Mouse (Mus musculus) macrophage (primary cell): ENCODE results near the gene Cplx2. TPM values are rescaled to one million over a fixed set of nuclear protein-coding genes. Genes with fewer than 3 reads are reported as not detected.

Experiments
- H3K27ac ChIP-seq: fragments of 350-480 bp; formaldehyde crosslinking; 2 replicates; pipeline ENCODE4 v1.9.0; 2021
- H3K36me3 ChIP-seq: fragments of 350-480 bp; formaldehyde crosslinking; 2 replicates; pipeline ENCODE4 v1.9.0; 2021; ENCODE audit errors: inconsistent target
- H3K4me3 ChIP-seq: fragments of 350-480 bp; formaldehyde crosslinking; 2 replicates; pipeline ENCODE4 v1.9.0; 2021; ENCODE audit errors: inconsistent target
- H3K79me2 ChIP-seq: fragments of 350-480 bp; formaldehyde crosslinking; 2 replicates; pipeline ENCODE4 v1.9.0; 2021; ENCODE audit errors: inconsistent target
- WGBS: methylation state at CpG from one replicate; pipeline ENCODE4 v1.1.7; 2026; ENCODE audit warnings: inconsistent platforms; ENCODE audit not compliant: missing documents; 5-methylcytosine and 5-hydroxymethylcytosine counted together
- polyA plus RNA-seq: library from polyadenylated mRNA; stranded (reverse); fragments of 250-400 nt; gene quantifications from 3 replicates; pipeline ENCODE4 v1.2.4, GENCODE M21; 2018; ENCODE audit warnings: inconsistent platforms

Gene Cplx2
- polyA plus RNA-seq, 1 experiment from 2014 or later, result not detected

DNA sequence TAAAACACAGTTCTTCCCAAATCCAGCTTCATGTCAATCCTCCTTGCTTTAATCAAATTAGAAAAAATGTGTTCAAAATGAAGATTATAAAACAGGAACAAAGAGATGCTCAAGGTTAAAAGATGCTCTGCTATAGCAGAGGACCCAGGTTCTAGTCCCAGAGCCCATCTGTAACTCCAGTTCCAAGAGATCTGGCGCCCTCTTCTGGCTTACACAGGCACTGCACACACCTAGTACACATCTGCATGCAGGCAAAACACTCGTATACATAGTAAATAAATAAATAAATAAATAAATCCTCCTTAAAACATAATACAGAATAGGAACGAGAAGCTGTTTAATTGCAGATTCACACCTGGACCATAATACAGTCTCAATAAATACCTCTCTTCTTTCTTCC is 6.9 kb downstream of the Cplx2 start:
- Histone ChIP-seq H3K27ac (no peak overlapping the region), H3K79me2 (no peaks in the 10 kb centered on the region), H3K36me3 (no peaks in the 10 kb centered on the region), H3K4me3 (no peak overlapping the region)
- 77% methylated on average over 3 of the region's 3 CpGs for WGBS

GRCm38 (mm10) chr13:54380421-54380820 is 9.3 kb downstream of the Cplx2 start:
- Histone ChIP-seq H3K36me3 (no peaks in the 10 kb centered on the region), H3K4me3 (no peak overlapping the region), H3K79me2 (no peaks in the 10 kb centered on the region), H3K27ac (no peak overlapping the region)
- WGBS, result 86% methylated on average over 5 of the region's 5 CpGs

DNA sequence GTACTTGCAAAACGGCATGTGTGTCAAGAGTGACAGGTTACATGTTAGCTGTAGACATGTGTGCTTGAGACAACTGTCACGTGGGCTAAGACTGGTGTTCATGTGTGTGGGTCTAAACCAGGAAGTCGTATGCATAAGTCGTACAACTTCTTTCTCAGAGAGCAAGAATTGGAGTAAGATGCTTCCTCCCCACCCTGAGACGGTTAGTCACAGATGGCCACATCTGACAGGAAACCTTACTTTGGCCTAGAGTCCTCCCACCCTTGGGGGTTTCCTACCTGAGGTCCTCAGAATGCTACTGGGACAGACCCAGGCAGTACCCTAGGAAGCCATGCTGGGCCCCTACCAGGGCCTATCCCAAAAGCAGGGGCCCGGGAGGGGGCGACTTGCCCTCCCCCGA is 10.2 kb downstream of the Cplx2 start:
- no peak overlapping the region for H3K4me3 ChIP-seq
- whole genome bisulfite sequencing, result 67% methylated on average over 8 of the region's 8 CpGs
- no peak overlapping the region for H3K27ac ChIP-seq
- no peaks in the 10 kb centered on the region for H3K79me2 ChIP-seq
- H3K36me3 ChIP-seq, result no peaks in the 10 kb centered on the region

DNA sequence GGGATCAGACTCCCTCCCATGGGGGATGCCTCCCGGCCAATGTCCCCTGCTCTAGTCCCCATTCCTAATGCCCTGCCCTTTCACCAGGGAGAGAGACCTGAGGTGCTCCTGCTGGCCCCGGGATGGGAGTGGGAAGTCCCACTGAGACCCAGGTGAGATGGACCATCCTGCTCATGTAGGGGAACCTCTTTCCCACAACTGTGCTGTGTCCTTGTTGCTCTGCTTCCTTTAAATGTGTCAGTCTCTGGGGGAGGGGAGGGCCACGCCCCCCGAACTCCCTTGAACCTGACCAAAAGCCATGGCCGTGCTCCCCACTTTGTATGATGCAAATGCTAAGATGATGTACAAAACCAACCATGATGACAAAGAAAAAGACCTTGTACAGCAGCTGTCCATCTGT is 12.4 kb downstream of the Cplx2 start:
- Histone ChIP-seq H3K36me3 (no peaks in the 10 kb centered on the region), H3K79me2 (no peaks in the 10 kb centered on the region), H3K4me3 (no peak overlapping the region), H3K27ac (no peak overlapping the region)
- WGBS, result 76% methylated on average over 5 of the region's 5 CpGs

- H3K36me3 ChIP-seq, result no peaks in the 10 kb centered on the region
- 35% methylated on average over 5 of the region's 5 CpGs for WGBS
- no peak overlapping the region for H3K4me3 ChIP-seq
- no peak overlapping the region for H3K27ac ChIP-seq
- no peaks in the 10 kb centered on the region for H3K79me2 ChIP-seq
Measured at GRCm38 (mm10) chr13:54384518-54384917, 13.4 kb downstream of the Cplx2 start.

GRCm38 (mm10) chr13:54385008-54386004 is 14.2 kb downstream of the Cplx2 start:
- 51% methylated on average over 19 of the region's 19 CpGs for WGBS
- no peaks in the 10 kb centered on the region for H3K36me3 ChIP-seq
- H3K4me3 ChIP-seq, result no peak overlapping the region
- H3K79me2 ChIP-seq, result no peaks in the 10 kb centered on the region
- no peak overlapping the region for H3K27ac ChIP-seq

DNA sequence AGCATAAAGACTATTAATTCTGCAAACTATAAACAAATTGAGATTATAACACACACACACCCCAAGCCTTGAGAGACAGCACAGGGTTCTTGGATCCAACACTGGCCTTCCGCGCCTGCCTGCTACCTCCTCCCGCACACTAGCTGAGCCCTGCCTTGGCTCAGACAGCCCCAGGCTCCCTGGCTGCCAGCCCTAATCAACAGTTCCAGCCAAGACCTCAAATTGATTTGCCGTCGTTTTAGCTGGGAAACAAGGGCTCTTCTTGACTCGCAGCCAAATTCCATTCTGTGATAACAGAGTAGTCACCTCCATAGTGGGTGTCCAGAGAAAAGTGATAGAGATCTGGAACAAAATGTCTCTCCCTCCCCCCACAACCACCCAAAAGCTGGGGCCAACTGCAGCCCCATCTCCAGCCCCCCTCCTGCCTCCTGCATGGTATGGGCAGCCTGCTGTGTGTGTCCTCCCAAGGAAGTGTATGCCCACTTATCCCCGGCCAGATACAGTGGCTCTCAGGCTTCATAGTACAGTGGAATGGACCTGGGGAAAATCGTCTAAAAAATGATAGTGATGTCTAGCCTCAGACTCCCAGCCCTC is 18.9 kb downstream of the Cplx2 start:
- no peaks in the 10 kb centered on the region for H3K36me3 ChIP-seq
- 80% methylated on average over 8 of the region's 8 CpGs for WGBS
- no peak overlapping the region for H3K4me3 ChIP-seq
- no peak overlapping the region for H3K27ac ChIP-seq
- H3K79me2 ChIP-seq, result no peaks in the 10 kb centered on the region

DNA sequence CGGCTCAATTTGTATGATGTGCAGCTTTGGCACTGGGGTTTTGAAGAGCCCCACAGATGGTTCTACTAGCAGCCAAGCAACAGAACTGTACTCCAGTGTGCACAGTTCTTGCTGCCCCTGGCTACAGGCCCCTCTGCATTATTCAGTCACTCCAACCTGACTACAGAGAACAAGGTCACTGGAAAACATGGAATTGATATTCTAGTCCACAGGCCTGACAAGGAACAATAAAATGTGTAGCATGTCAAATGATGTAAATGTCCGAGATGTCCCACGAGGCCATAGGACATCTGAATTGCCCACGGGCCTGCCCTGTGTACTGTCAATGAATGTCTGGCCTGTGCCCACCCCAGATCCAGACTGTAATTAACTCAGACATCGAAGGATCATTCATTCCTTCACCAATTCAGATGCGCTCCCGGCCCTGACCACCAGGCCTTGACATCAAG is 19.4 kb downstream of the Cplx2 start:
- H3K79me2 ChIP-seq, result no peaks in the 10 kb centered on the region
- no peak overlapping the region for H3K27ac ChIP-seq
- H3K36me3 ChIP-seq, result no peaks in the 10 kb centered on the region
- 88% methylated on average over 7 of the region's 7 CpGs for WGBS
- H3K4me3 ChIP-seq, result no peak overlapping the region

DNA sequence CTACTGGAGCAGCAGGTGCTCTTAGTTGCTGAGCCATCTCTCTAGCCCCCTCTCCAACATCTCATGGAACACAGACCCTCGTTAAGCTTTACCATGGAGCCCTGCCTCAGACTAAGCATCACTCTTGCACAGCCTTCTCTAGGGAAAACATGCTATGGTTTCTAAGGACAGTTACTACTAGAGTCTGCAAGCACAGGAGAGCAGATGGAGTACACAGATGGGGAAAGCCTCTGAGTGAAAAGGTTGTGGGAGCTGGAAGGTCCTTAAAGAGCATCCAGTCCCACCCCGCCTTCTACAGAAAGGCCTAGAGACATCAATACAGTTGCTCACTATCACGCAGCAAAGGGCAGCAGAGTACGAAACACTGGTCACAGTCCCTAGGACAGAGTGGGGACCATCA is 20.2 kb downstream of the Cplx2 start:
- H3K79me2 ChIP-seq, result no peaks in the 10 kb centered on the region
- no peaks in the 10 kb centered on the region for H3K36me3 ChIP-seq
- no peak overlapping the region for H3K27ac ChIP-seq
- H3K4me3 ChIP-seq, result no peak overlapping the region
- WGBS, result 87% methylated on average over 4 of the region's 4 CpGs

- 93% methylated on average over 4 of the region's 4 CpGs for WGBS
- H3K79me2 ChIP-seq, result no peaks in the 10 kb centered on the region
- H3K27ac ChIP-seq, result no peak overlapping the region
- no peak overlapping the region for H3K4me3 ChIP-seq
- H3K36me3 ChIP-seq, result no peaks in the 10 kb centered on the region
Measured at GRCm38 (mm10) chr13:54397069-54397468, 25.9 kb downstream of the Cplx2 start.

DNA sequence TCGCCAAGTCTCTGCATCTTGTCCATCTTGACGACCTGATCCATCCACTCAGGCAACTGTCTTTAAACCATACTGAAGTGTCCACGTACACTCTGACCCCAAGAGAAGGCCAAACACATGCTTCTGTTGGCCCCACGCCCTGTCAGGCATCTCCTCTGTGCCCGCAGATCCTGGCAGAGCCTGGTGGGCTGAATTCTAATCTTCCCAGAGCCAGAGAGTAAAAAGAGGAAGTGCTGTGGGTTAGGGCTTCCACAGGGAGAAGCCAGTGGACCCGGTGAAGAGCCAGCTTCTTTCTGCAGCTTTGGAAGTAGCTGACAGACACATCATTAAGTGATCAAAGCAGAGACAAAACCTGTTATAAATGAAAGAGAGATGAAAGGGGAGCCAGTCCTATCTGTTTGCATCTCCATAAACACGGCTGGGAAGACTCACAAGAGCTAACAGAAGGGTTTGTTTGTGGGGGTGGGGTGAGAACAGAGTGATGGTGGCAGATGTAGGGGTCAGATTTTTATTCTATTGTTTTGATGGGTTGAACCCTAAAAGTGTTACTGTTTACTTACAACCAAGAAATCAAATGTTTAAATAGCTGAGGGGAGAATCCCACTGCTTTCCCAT is 29.5 kb downstream of the Cplx2 start:
- Histone ChIP-seq H3K27ac (no peak overlapping the region), H3K4me3 (no peak overlapping the region), H3K36me3 (no peaks in the 10 kb centered on the region), H3K79me2 (no peaks in the 10 kb centered on the region)
- WGBS, result 42% methylated on average over 7 of the region's 7 CpGs

DNA sequence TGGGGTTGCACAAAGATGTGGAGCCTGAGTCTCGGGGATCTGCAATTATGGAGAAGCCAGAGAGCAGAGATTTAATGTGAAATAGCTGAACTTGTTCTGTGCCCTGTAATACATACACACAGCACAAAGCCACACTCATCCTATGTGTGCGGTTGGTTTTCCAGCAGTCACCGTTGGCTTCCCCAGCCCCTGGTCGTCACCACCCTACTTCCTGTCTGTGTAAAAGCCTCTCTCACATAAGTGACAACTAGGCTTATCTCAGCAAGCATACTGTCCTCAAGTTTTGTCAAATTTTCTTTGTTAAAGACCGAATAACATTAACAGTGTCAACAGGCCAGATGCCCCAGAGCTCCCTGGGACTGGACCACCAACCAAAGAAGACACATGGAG is 30.0 kb downstream of the Cplx2 start:
- Histone ChIP-seq H3K27ac (no peak overlapping the region), H3K79me2 (no peaks in the 10 kb centered on the region), H3K4me3 (no peak overlapping the region), H3K36me3 (no peaks in the 10 kb centered on the region)
- 21% methylated on average over 5 of the region's 5 CpGs for WGBS

- WGBS, result 88% methylated on average over 4 of the region's 4 CpGs
- H3K36me3 ChIP-seq, result no peaks in the 10 kb centered on the region
- H3K27ac ChIP-seq, result no peak overlapping the region
- no peaks in the 10 kb centered on the region for H3K79me2 ChIP-seq
- H3K4me3 ChIP-seq, result no peak overlapping the region
Measured at GRCm38 (mm10) chr13:54402346-54402745, 31.2 kb downstream of the Cplx2 start.

DNA sequence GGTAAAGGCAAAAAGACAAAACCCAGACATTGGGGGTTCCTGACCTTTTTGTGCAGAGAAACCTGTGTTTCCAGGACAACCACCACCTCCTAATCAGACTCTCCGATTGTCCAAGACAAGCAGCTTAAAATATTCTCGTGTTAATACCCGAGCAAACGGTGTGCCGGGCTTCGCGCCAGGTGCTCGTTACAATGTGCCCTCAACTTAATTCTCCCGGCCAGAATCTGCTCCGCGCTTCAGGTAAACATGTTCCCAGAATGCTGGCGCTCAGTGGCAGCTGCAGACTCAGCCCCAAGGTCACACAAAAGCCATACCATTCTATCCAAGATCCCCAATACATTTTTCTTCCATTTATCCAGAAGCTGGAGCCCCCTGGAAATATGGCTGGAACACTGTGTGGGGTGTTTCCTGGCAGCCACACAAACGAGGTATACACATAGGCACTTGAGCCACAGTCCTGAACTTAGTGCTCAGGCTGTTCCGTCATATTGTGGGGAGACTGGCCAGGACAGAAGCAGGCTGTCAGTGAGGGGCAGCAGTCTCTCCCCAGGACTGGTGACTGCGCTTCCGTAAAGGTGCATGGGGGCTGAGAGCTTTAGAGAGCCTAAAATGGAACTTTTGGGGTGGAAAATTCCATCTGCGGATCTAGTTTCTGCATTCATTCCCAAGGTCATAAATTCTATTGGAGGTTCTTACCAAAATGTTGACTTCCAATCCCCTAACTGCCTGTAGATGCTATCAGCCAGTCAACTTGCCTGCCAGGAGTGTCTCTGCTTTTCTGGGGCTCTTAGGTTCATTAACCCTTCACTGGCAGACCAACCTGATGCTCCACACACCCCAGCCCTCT is 32.3 kb downstream of the Cplx2 start:
- no peaks in the 10 kb centered on the region for H3K36me3 ChIP-seq
- no peak overlapping the region for H3K4me3 ChIP-seq
- 83% methylated on average over 17 of the region's 17 CpGs for WGBS
- H3K79me2 ChIP-seq, result no peaks in the 10 kb centered on the region
- H3K27ac ChIP-seq, result no peak overlapping the region
